Mouse (Mus musculus) lung, postnatal 14 days (tissue): ENCODE measurements around the gene C1ql4.

Source experiments
- DNase-seq: peaks from one replicate; pipeline ENCODE4 v3.0.0; 2021

Gene C1ql4

DNA sequence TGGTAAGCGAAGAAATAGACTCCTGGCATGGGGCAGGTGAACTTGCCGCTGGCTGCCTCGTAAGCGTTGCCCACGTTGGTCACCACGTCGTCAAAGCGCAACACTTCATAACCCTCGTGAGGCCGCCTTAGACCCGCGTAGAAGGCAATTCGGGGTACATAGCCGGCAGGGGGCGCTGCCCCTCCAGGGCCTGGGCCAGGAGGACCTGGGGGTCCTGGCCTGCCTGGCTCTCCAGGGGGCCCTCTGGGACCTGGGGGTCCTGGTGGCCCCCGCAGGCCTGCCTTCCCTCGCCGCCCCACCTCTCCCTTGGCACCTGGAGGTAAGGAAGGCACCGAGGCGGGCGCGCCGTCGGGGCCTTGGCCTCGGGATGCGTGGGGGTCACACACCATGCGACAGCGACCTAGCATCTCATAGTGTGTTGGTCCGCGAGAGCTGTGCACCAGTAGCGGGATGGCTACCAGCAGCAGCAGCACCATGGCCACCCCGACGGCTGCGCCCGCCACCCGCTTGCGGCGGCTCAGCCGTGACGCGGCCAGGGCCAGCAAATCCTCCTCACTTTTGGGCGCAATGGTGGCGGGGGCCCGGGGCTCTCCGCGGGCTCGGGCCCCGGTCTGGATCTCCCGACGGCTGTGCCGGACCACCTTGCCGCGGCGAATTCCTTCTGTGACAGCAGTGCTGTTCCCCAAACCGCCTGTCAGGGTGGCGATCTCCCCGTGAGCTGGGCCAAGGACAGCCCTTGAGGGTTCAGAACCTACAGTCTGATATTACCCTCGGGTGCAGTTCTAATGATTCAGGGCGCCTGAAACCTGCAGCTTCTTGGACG, at the start of gene C1ql4:
TSS of gene C1ql4 (minus strand) at position 565 of the 823 bp plus-strand sequence.
- DNase-seq, result peak; percentile 50

DNA sequence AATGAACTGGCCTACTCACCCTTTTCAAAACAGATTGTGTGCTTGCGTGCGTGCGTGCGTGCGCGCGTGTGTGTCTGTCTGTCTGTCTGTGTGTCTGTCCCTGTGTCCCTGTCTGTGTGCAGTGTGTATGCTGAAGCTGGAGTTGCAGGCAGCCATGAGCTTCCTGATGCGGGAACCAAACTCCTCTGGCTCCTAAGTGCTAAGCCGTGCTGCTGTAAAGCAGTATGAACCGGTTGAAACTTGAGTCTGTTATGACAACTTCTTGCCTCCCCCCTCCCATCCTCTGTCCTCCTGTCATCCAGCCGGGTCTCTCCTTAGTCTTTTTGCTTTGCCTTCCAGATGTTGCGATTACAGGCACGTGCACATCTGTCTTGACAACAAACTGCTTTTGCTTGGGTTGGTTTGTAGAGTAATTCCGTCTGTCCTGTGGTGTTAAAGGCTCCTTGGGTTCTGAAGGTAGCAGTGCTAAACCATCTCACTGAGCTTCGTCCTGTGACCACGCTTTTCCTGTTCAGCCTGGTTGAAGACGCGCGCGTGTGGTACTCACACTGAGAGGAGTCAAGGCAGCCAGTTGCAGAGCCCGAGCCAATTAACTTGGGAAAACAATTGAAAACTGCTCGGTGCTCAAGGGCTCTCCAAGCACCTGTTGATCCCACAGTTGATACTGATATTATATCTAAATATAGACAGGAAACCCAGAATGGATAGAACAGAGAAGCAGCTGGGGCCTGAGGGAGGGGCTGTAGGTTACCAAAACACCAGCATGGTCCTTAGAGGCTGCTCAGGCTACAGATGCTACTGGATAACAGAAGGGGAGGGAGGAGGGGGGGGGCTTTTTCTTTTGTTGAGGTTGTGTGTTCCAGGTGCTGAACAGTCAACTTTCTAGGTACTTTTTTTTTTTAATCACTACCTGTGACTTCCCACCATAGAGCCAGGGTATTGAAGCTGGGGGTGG, 42.6 kb upstream of the C1ql4 start:
- no peak for DNase-seq

DNA sequence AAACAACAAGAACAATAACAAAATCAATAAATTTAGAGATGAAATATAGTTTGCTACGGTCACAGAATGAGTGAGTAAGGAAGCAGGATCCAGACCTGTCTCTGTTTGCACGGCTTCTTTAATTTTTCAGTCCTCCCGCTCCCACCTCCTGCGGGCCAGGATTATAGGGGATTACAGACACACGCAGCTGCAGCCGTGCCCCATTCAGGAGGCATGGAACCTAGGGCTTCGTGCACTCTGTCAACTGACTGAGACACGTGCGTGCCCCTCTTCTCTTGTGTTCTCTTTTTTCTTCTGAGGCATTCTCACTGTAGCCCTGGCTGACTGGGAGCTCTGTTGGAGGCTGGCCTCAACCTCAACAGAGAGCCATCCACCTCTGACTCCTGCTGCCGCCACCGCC, 41.8 kb upstream of the C1ql4 start:
- no peak for DNase-seq

DNA sequence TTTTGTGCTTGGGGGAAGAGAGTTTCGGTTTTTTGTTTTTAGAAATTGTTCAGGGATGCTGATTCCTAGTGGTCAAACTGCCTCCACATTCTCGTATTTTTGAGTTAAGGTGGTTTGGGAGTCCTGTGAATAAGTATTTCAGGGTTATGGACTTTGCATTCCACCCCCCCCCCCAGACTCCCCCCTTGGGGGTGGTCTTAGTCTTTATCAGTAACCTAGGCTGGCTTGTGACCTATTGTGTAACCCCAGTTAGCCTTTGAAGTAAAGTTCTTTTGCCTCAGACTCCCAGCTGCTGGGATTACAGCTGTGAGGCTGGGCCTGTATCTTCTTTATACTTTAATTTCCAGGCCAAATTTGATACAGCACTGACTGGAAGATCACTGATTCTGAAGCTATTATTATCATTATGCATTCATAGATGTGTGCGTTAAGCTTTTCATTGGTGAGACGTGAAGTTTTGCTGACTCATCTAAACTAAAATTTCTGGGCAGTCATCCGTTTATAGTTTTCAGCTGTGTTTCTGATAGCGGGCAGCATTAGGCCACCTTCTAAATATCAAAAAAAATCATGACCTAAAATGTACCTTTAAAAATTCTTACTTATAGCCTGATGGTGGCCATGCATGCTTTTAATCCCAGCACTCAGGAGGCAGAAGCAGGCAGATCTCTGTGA, 40.4 kb upstream of the C1ql4 start:
- DNase-seq, result no peak

DNA sequence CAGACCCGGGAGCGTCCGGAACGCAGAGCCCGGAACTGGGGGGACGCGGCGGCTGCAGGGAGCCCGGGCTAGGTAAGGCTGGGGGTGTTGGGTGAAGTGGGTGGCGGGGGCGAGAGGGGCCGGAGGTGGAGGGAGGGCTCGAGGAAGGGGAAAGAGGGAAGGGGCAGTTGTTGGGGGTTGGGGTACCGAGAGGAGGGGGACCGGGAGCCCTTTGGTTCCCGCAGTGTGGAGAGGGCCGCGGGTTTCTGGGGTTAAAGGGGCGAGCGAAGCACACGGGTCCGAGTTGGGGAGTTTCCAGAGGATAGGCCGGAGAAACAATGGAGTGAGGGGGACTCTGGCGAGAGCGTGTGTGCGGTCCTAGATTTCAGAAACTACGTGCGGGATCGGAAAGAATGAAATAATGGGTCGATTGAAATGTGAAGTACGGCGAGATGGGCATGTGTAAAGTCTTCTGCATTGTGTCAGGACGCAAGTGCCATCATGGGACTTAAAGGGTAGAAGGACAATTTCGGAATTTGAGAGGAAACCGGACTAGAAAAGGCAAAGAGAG, 39.3 kb upstream of the C1ql4 start:
- peak; percentile 7 for DNase-seq

DNA sequence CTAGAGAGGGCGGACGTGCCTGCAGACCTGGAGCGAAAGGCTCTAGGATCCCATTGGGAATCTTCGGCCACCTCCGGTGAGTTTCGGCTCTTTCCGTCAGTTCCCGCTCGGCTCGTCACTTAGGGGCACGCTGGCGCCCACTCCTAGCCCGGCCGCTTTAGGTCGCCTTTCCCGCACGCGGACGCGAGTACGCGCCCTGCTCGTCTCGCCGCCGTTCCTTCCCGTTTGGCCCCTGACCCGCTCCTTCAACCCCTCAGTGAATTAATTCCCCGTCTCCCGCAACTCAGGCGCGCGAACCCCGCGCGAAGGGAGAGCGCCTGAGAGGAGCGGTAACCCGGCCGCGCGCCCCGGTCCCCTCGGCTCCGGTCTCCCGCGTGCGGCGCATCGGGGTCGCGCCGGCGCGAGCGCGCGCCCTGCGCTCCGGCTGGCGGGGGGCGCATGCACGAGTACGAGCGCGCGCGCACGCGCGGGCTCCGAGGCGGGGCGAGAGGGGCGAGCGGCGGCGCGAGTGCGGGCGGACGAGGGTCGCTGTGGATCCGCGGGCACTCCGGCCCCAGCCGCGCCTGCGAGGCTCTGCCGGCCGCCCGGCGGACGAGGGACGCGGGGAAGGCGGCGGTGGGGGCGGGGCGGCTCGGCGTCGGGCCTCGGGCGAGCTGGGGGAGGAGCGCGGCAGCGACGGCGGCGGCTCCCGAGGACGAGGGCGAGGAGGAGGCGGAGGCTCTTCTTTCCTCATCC, 38.6 kb upstream of the C1ql4 start:
- peak; percentile 91 for DNase-seq

DNA sequence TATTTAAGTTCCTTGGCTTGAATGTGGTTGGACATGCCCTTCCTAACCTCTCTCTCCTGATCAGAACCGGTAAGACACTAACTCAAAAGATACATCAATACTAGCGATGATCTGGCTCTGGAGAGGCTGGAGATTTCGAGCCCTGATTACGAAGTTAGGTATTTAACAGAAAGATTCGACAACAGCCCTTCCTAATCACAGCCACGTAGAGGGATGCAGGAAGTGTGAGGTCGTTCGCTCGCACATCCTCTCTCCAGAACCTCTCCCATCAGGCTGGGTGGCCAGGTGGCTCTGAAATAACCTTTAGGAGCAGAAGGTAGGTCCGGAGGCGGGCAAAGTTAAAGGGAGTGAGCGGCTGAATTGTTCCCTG, 38.1 kb upstream of the C1ql4 start, which contains the start of gene Spats2:
TSS of gene Spats2 (plus strand) at position 206 of the 370 bp plus-strand sequence.
- no peak for DNase-seq

DNA sequence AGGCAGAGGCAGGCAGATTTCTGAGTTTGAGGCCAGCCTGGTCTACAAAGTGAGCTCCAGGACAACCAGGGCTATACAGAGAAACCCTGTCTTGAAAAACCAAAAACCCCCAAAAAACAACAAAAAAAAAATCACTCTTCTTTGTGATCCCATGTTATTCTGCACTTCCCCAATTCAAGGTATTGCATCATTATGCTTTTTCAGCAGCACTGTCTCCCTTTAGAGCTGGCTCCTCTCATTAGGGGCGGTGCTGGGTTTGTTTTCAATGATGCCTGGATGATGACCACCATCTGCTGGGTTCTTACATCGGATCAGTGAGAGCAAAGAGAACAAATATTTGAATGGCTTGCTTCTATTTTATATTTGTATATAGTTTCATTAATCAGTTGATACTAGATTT, 35.0 kb upstream of the C1ql4 start:
- no peak for DNase-seq

DNA sequence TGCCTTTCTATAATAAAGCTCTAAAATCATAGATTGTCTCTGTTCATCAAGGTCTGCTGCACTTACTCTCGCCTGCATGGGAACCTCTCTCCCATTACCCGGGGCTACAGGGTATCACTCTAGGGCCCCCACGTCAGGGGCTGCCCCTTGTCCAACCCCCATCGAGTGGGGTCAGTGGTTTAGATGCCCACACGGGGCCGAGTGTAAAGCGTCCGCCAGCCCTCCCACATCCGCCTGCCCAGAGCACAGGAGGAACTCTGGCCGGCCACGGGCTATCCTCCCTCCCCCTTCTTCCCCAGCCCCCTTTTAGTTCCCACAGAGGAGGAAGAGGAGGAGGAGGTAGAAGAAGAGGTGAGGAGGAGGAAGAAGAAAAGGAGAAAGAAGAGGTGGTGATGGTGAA, 33.2 kb upstream of the C1ql4 start:
- DNase-seq, result no peak

DNA sequence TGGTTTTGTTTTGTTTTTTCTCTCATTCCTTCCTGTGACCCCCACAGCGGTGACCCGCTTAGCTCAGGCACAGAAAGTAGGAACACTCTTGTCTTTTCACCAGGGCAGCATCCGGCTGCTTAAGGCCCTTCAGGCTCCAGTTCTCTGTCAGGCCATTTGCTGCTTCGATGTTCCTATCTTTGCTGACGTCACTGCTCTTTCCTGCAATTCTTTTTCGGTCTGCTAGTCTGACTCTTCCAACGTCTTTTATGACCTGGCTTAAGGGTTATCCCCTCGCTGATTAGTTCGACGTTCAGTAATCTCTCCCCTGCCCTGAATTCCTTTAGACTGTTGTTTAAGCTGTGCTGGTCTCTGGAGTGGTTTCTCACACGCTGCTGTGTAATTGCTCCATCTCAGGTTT, 28.9 kb upstream of the C1ql4 start:
- no peak for DNase-seq

DNA sequence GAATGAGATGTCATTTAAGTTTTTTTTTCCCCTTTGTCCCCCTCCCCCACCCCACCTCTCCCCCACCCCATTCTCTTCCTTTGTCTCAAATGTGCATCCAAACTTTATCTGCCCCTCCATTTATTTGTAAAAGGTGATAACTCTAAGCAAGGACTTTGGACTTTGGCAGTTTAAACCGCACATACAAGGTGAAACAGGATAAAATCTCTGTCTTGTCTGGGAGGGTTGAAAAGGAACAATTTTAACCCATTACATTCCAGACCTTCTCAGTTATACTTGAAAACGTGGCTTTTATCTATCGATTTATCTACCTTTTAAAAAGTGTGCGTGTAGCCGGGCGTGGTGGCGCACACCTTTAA, 27.4 kb upstream of the C1ql4 start:
- no peak for DNase-seq

DNA sequence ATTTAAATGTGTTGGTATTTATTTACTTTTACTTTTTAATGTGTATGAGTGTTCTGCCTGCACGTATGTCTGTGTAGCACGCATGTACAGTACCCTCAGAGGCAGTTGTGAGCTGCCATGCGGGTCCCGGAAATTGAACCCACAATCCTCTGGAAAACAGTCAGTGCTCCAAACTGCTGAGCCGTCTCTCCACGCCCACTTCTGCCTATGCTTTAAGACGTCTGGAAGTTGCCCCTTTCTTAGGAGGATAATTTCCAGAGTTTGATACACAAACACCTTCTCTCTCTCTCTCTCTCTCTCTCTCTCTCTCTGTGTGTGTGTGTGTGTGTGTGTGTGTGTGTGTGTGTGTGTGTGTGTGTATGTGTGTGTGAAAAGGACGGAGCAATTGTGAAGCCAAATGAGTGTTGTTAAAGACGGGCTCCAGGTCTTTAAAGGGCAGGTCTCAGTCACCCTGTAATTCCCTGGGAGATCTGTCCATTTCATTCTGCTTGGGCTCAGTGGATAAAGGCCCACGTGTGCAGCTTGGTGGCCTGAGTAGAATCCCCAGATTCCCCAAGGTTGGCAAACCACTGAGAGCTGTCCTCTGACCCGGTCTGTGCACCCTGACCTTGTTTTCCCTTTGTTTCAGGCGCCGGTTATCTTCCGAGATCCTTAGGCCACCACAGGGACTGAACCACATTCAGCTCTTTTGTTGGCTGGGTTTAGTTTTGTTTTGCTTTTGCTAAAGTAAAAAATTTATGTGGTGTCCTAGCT, 26.9 kb upstream of the C1ql4 start:
- DNase-seq, result no peak

DNA sequence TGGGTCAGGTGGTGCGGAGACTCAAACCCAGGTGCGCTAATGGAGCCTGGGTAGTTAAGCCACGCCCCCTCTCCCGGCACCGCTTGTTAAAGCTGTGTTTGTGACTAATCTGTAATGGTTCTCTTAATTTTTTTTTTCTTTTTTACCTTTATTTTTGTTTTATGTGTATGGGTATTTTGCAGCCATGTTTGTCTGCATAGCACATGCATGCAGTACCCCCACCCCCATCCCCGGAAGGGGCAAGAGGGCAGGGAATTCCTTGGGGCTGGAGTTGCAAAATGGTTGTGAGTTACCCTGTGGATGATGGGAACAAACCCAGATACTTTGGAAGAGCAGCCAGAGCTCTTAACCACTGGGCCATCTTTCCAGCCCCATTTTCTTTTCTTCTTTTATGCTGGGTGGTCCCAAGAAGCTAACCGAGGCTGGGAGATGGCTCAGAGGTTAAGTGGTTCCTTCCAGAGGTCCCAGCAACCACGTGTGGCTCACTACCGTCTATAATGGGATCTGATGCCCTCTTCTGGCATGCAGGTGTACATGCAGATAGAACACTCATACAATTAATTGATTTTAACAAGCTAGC, 25.9 kb upstream of the C1ql4 start:
- DNase-seq, result no peak

DNA sequence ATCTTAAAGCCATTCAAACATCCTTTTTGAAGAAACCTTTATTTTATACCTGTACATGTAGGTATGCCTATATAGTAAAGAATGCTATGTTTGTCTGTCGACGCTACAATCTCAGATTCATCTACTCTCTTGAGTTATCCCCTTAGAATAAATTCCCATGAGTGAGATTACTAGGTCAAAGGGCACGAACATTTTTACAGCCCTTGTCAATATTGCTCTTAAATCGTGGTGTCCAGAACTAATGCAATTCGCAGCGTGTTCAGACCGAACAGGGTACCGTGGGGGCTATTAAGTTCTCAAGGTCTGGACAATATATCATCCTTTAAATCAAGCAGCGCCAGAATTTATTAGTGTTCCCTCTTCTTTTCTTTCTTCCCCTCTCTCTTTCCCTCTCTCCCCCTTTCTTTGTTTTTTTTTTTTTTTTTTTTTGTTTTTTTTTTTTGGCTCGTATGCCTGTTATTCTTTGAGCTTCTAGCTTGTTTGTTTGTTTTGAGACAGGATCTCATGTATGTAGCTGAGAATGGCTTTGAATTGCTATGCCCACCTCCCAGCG, 25.3 kb upstream of the C1ql4 start:
- no peak for DNase-seq

DNA sequence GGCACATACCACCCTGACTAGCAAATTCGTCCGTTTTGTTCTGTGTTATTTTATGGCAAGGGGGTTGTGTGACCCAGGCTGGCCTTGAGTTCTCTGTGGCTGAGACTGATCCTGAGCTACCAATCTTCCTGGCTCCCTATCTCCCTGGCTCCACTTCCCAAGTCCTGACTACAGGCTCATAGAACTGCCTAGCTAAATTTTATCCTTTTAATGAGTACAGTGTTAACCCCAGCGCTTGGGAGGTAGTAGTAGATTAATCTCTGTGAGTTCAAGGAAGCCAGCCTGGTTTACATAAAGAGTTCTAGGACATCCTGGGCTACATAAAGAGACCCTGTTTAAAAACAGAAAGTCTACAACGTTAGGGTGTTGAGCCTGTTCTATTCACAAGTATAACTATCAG, 24.2 kb upstream of the C1ql4 start:
- no peak for DNase-seq

DNA sequence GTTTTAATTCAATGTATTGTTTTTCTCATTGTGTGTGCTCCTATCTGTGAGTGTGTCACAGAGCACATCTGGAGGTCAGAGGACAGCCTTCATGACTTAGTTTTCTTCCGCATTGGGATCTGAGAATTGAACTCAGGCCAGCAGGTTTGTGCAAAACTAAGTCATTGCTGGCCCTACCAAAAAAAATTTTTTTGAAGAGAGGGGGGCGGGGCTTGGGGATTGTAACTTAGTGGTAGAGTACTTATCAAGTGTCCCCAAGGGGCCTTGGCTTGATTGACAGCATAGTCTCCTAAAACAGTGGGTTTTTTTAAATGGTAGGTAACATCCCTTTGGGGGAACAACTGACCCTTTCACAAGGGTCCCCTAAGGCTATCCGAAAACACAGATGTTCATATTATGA, 23.5 kb upstream of the C1ql4 start:
- no peak for DNase-seq

DNA sequence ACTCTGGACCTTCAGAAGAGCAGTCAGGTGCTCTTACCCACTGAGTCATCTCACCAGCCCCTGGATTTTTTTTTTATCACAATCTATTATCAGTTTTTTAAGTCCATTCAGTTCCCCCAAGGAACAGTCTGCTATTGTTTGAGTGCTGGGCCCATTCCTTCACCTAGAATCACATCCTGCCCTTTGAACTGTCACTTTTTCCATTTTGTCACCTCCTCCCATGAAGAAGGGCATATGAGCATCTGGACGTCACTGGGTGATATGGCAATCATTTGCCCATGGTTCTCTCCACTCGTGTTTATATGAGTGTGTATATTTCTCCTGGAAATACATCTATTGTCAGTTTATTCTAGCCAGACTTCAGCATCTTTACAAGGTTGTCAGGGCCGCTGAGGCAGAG, 20.2 kb upstream of the C1ql4 start:
- DNase-seq, result no peak

DNA sequence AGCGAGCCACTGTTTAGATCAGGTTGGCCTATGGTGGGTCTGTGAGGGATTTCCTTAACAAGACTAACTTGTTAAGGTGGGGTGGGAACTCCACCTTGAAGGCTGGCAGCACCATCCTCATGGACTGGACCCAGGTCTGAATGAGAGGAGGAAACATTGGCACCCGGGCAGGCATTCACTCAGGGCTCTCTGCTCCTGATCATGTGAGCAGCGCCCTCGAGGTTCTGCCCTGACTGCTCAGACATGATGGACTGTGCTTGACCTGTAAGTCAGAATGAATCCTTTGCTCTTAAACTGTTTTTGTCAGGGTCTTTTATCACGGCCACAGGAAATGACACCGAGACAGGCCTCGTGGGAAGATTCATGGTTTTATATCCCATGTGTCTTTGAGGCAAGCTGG, 17.6 kb upstream of the C1ql4 start:
- no peak for DNase-seq

DNA sequence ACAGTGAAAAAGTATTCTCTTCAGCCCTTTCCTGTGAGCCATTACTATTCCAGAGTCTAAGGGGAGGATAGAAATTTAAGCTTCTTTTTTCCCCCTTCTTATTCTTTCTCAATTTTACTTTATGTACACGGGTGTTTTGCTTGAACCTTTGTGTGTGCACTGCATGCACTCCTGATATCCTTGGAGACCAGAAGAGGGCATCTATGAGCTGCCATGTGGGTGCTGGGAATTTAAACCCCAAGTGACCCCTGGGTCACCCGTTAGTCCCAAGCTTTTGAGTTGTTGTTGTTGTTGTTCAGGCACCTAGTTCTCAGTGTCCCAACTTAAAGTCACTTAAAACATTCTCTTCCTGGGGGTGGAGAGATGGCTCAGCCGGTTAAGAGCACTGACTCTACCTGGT, 12.4 kb upstream of the C1ql4 start:
- DNase-seq, result no peak

DNA sequence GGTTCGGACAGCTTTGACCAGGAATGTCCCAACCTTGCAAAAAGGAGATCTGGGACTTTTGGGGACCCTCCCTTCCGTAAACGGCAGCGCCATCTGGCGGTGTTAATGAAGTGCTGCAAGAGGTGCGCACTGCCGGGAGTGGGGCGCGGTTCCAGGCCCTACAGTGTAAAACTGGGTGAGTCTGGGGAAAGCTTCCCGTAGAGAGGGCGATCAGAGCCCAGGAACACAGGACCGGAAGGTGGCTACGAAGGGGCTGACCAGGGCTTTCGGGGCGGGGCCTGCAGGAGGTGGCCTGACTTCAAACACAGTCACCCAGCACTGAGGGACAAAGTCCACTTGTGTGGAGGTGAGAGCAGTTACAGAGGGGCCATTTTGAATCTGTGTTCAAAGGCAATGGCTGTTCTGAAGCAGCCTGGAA, 11.5 kb upstream of the C1ql4 start:
- DNase-seq, result peak; percentile 76

DNA sequence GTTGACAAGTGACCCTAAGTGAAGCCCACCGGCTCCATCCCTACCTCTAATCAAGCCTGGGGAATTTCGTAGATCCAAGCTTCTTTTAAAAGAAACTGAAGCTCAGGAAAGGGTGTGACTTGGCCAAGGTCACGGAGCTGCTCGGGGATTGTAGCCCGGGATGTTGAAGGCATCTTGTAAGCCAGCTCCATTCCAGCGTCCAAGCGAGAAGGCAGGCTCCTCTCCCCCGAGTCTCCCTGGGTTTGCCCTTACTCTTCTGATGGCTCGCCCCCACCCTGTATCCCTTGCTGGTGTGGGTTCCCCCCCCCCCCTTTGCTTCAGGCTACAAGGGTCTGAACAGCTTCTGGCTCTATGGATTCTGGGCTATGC, 10.9 kb upstream of the C1ql4 start:
- no peak for DNase-seq
